Mouse (Mus musculus) liver, embryonic 12.5 days (tissue): ENCODE results near the gene Meox1. TPM values are rescaled to one million over a fixed set of nuclear protein-coding genes. Genes with fewer than 3 reads are reported as not detected.

Experiments
- ATAC-seq: fragments of 200-750 bp; cut with Nextera tagmentation; 2 replicates; pipeline ENCODE4 v1.8.0; 2017; ENCODE audit warnings: moderate number of reproducible peaks, mild to moderate bottlenecking, moderate library complexity
- H3K27ac ChIP-seq: fragments of 300-500 bp; sonication (generic); 2 replicates; pipeline ENCODE4 v1.5.1; 2016; ENCODE audit warnings: mild to moderate bottlenecking
- H3K27me3 ChIP-seq: fragments of 300-500 bp; sonication (generic); replicated peaks from 2 replicates; pipeline ENCODE4 v1.6.1; 2016; ENCODE audit warnings: mild to moderate bottlenecking, moderate library complexity
- H3K36me3 ChIP-seq: fragments of 300-500 bp; sonication (generic); 2 replicates; pipeline ENCODE4 v1.6.1; 2016; ENCODE audit warnings: mild to moderate bottlenecking, moderate library complexity
- H3K4me1 ChIP-seq: fragments of 300-500 bp; sonication (generic); 2 replicates; pipeline ENCODE4 v1.6.1; 2016
- H3K4me2 ChIP-seq: fragments of 300-500 bp; sonication (generic); 2 replicates; pipeline ENCODE4 v1.6.1; 2016; ENCODE audit warnings: mild to moderate bottlenecking, moderate library complexity
- H3K4me3 ChIP-seq: fragments of 300-500 bp; sonication (generic); 2 replicates; pipeline ENCODE4 v1.5.1; 2016; ENCODE audit warnings: mild to moderate bottlenecking, moderate library complexity
- H3K9ac ChIP-seq: fragments of 300-500 bp; sonication (generic); 2 replicates; pipeline ENCODE4 v1.6.1; 2016; ENCODE audit warnings: mild to moderate bottlenecking, moderate library complexity
- H3K9me3 ChIP-seq: fragments of 300-500 bp; sonication (generic); replicated peaks from 2 replicates; pipeline ENCODE4 v1.6.1; 2016; ENCODE audit warnings: mild to moderate bottlenecking, moderate library complexity
- WGBS: fragments of 180-500 bp; shearing (Covaris S2); methylation state at CpG from one replicate; pipeline ENCODE4 v1.1.7; 2016; ENCODE audit not compliant: insufficient replicate concordance; 5-methylcytosine and 5-hydroxymethylcytosine counted together
- polyA plus RNA-seq: library from polyadenylated mRNA; unstranded; fragments of >200 nt; fragmentation: Nextera tagmentation; extraction: Ambion mirVana; gene quantifications from 2 replicates; pipeline ENCODE4 v1.2.1, GENCODE M21; 2016

The Meox1 gene
- polyA plus RNA-seq, 1 experiment from 2014 or later: 0.72 TPM

GRCm38 (mm10) chr11:101891451-101891850, 2.7 kb downstream of the Meox1 start:
- Histone ChIP-seq H3K4me2 (no peak overlapping the region), H3K36me3 (no peaks in the 10 kb centered on the region), H3K9ac (no peak overlapping the region), H3K27me3 (peaks cover 98% of the 10 kb centered on the region), H3K4me3 (no peak overlapping the region), H3K9me3 (no peaks in the 10 kb centered on the region), H3K27ac (no peak overlapping the region), H3K4me1 (0 out of 2 replicates have a peak, but pooled peaks cover under 1% of the 10 kb centered on the region)
- 23% methylated on average over 11 of the region's 11 CpGs for WGBS
- no peak for ATAC-seq

- 0 out of 2 replicates have a peak overlapping the region, but pooled peaks have one; percentile 5 for H3K4me2 ChIP-seq
- no peak overlapping the region for H3K27ac ChIP-seq
- no peak overlapping the region for H3K4me3 ChIP-seq
- 5% methylated on average over 13 of the region's 13 CpGs for WGBS
- ATAC-seq: no peak
- peaks cover 97% of the 10 kb centered on the region for H3K27me3 ChIP-seq
- no peaks in the 10 kb centered on the region for H3K36me3 ChIP-seq
- no peak overlapping the region for H3K9ac ChIP-seq
- H3K4me1 ChIP-seq: 0 out of 2 replicates have a peak, but pooled peaks cover 7% of the 10 kb centered on the region
- no peaks in the 10 kb centered on the region for H3K9me3 ChIP-seq
Measured at GRCm38 (mm10) chr11:101889781-101890180, 4.4 kb downstream of the Meox1 start.

GRCm38 (mm10) chr11:101888820-101889219, 5.4 kb downstream of the Meox1 start:
- ATAC-seq: no peak
- Histone ChIP-seq H3K36me3 (no peaks in the 10 kb centered on the region), H3K4me2 (no peak overlapping the region), H3K4me1 (0 out of 2 replicates have a peak, but pooled peaks cover 7% of the 10 kb centered on the region), H3K4me3 (no peak overlapping the region), H3K9ac (no peak overlapping the region), H3K27ac (no peak overlapping the region), H3K9me3 (no peaks in the 10 kb centered on the region), H3K27me3 (peaks cover 97% of the 10 kb centered on the region)
- 41% methylated on average over 6 of the region's 6 CpGs for WGBS

GRCm38 (mm10) chr11:101886436-101886835, 7.7 kb downstream of the Meox1 start:
- Histone ChIP-seq H3K27ac (no peak overlapping the region), H3K36me3 (no peaks in the 10 kb centered on the region), H3K9ac (no peak overlapping the region), H3K27me3 (peaks cover 97% of the 10 kb centered on the region), H3K9me3 (no peaks in the 10 kb centered on the region), H3K4me1 (peaks cover 12% of the 10 kb centered on the region), H3K4me2 (no peak overlapping the region), H3K4me3 (no peak overlapping the region)
- 60% methylated on average over 12 of the region's 12 CpGs for WGBS
- no peak for ATAC-seq

GRCm38 (mm10) chr11:101885881-101886319, 8.3 kb downstream of the Meox1 start:
- Histone ChIP-seq H3K9ac (no peak overlapping the region), H3K4me3 (no peak overlapping the region), H3K27me3 (peaks cover 97% of the 10 kb centered on the region), H3K4me1 (peaks cover 16% of the 10 kb centered on the region), H3K27ac (no peak overlapping the region), H3K4me2 (no peak overlapping the region), H3K9me3 (no peaks in the 10 kb centered on the region), H3K36me3 (no peaks in the 10 kb centered on the region)
- 21% methylated on average over 6 of the region's 6 CpGs for WGBS
- no peak for ATAC-seq

DNA sequence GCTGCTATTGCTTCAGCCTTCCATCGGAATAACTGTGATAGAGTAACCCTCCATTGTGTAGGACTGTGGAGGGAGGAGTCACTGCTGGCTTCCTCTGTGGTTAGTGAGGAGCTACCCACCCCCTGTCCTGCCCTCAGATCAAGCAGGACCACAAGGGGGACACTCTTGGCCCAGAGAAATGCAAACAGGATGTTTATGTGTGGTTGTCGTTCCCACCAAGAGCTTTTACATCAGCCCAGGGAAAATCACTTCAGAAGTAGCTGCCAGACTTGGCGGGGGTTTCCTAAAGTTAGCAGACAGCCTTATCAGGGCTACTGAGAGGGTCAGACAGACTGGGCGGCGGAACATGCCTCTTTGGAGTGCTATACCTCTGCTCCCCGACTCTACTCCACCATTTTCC, 8.9 kb downstream of the Meox1 start:
- 6% methylated on average over 6 of the region's 6 CpGs for WGBS
- no peak overlapping the region for H3K4me3 ChIP-seq
- H3K36me3 ChIP-seq: no peaks in the 10 kb centered on the region
- peaks cover 16% of the 10 kb centered on the region for H3K4me1 ChIP-seq
- no peaks in the 10 kb centered on the region for H3K9me3 ChIP-seq
- H3K27me3 ChIP-seq: peaks cover 96% of the 10 kb centered on the region
- ATAC-seq: no peak
- H3K27ac ChIP-seq: no peak overlapping the region
- H3K4me2 ChIP-seq: no peak overlapping the region
- H3K9ac ChIP-seq: no peak overlapping the region

DNA sequence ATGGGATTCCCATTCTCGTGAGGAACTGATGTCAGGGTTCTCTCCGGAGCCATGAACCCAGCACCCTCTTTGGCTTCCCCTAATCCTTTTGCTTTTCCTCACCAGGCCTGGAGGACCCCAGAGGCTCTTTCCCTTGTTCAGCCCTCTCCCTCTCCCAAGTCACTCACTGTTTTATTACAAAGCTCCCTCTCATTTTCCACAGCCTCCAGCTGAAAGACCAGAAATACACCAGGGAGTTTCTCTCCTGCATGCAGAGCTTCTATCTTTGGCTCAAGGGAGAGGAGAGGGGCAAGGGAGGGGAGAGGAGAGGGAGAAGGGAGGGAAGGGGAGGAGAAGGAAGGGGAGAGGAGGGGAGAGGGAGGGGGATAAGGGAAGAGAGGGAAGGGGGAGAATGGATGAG, 10.3 kb downstream of the Meox1 start:
- Histone ChIP-seq H3K36me3 (no peaks in the 10 kb centered on the region), H3K27me3 (peaks cover 88% of the 10 kb centered on the region), H3K4me1 (peaks cover 16% of the 10 kb centered on the region), H3K9ac (no peak overlapping the region), H3K27ac (no peak overlapping the region), H3K4me2 (no peak overlapping the region), H3K9me3 (no peaks in the 10 kb centered on the region), H3K4me3 (no peak overlapping the region)
- 40% methylated on average over 2 of the region's 2 CpGs for WGBS
- ATAC-seq: no peak

- ATAC-seq: no peak
- H3K27me3 ChIP-seq: peaks cover 76% of the 10 kb centered on the region
- no peaks in the 10 kb centered on the region for H3K9me3 ChIP-seq
- WGBS: 63% methylated on average over 11 of the region's 11 CpGs
- H3K4me2 ChIP-seq: no peak overlapping the region
- no peaks in the 10 kb centered on the region for H3K36me3 ChIP-seq
- H3K4me1 ChIP-seq: peaks cover 25% of the 10 kb centered on the region
- H3K27ac ChIP-seq: no peak overlapping the region
- H3K9ac ChIP-seq: no peak overlapping the region
- H3K4me3 ChIP-seq: no peak overlapping the region
Measured at GRCm38 (mm10) chr11:101882500-101883290, 11.5 kb downstream of the Meox1 start.

DNA sequence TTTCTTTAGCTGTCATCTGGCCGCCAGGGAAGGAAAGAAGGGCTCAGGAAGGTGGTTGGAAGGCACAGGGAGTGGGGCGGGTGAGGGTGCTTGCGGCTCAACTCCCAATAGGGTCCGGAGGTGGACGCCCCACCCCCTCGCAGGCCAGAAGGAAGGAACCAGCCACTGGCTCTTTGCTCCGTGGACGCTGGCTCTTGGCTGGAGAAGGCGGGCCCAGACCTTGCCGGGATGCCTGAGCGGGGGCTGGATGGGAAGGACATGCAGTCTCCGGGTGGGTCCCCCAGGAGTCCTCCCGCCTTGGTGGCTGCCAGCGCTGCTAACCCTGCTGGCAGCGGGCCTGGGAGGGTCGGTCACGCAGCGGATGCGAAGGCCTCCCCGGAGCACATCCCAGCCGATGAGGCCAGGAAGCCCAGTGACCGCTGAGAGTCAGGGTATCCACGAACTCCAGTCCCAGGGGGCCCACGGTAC, 12.5 kb downstream of the Meox1 start:
- Histone ChIP-seq H3K36me3 (no peaks in the 10 kb centered on the region), H3K9me3 (no peaks in the 10 kb centered on the region), H3K9ac (no peak overlapping the region), H3K27me3 (peaks cover 66% of the 10 kb centered on the region), H3K4me2 (peak overlapping the region; percentile 47), H3K4me3 (no peak overlapping the region; the same call in 1 of the 2 replicates), H3K4me1 (peaks cover 25% of the 10 kb centered on the region), H3K27ac (0 out of 2 replicates have a peak overlapping the region, but pooled peaks have one; percentile 45)
- WGBS: 6% methylated on average over 24 of the region's 24 CpGs
- peak; percentile 21; the same call in 1 of the 2 replicates for ATAC-seq

- H3K36me3 ChIP-seq: no peaks in the 10 kb centered on the region
- WGBS: 55% methylated on average over 7 of the region's 7 CpGs
- H3K27me3 ChIP-seq: peaks cover 61% of the 10 kb centered on the region
- no peaks in the 10 kb centered on the region for H3K9me3 ChIP-seq
- H3K9ac ChIP-seq: no peak overlapping the region
- H3K4me3 ChIP-seq: no peak overlapping the region
- peaks cover 22% of the 10 kb centered on the region for H3K4me1 ChIP-seq
- ATAC-seq: no peak
- H3K4me2 ChIP-seq: peak overlapping the region; percentile 47
- no peak overlapping the region for H3K27ac ChIP-seq
Measured at GRCm38 (mm10) chr11:101881185-101881584, 13.0 kb downstream of the Meox1 start.

DNA sequence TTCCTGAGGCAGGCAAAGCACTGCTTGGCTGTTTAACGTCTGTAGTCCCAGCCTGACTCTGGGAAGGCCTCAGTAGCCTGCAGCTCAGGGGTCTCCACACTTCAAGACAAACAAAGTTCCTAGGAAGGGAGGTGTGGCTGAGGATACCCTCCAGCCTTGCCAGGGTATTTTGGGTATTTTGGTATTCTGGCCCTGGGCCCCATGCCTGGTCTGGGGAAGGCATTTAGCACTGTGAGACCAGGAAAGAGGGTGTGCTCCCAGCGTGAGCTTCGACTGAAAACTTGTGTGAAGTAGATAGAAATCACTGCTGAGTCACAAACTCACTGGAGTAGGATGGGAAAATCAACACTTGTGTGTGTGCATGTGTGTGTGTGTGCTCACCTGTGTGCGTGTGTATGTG, 14.5 kb downstream of the Meox1 start:
- no peak overlapping the region for H3K9ac ChIP-seq
- H3K4me2 ChIP-seq: no peak overlapping the region
- peaks cover 18% of the 10 kb centered on the region for H3K4me1 ChIP-seq
- peaks cover 48% of the 10 kb centered on the region for H3K27me3 ChIP-seq
- no peak overlapping the region for H3K4me3 ChIP-seq
- no peak overlapping the region for H3K27ac ChIP-seq
- H3K9me3 ChIP-seq: no peaks in the 10 kb centered on the region
- no peak for ATAC-seq
- 42% methylated on average over 4 of the region's 4 CpGs for WGBS
- no peaks in the 10 kb centered on the region for H3K36me3 ChIP-seq

DNA sequence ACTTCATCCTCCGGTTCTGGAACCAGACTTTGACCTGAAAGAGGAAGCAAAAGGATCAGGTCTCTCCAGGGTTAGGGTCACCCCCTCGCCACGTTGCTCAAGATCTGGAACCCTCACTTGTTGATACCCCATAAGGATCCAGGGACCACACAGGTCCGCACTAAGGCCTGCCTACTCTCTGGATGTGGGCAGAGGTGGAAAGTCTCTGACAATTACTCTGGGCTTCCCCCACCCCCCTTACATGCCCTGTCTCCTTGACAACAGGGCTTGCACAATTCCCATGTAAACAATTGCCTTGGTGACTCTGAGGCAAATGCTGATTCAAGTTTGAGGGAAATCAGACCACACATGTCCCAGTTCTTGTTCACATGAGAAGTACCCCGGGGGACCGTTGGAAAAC, 15.5 kb downstream of the Meox1 start:
- H3K9ac ChIP-seq: no peak overlapping the region
- 35% methylated on average over 6 of the region's 6 CpGs for WGBS
- H3K27ac ChIP-seq: no peak overlapping the region
- H3K4me2 ChIP-seq: peak overlapping the region; percentile 24
- H3K4me1 ChIP-seq: peaks cover 18% of the 10 kb centered on the region
- H3K36me3 ChIP-seq: no peaks in the 10 kb centered on the region
- H3K9me3 ChIP-seq: no peaks in the 10 kb centered on the region
- ATAC-seq: peak; percentile 62
- H3K27me3 ChIP-seq: peaks cover 42% of the 10 kb centered on the region
- no peak overlapping the region for H3K4me3 ChIP-seq
